Mouse (Mus musculus) forebrain, embryonic 16.5 days (tissue): ENCODE data around the gene Lamb3. TPM values are rescaled to one million over a fixed set of nuclear protein-coding genes. Genes with fewer than 3 reads are reported as not detected.
"Not testable (repeated sequence)": the region's sequence is repeated elsewhere in the genome, so short reads cannot be mapped to it uniquely, and the experiment has no call there.

ENCODE experiments used
- ATAC-seq: fragments of 200-750 bp; cut with Nextera tagmentation; 2 replicates; pipeline ENCODE4 v1.8.0; 2017; ENCODE audit warnings: mild to moderate bottlenecking, moderate library complexity
- H3K27ac ChIP-seq: fragments of 300-500 bp; sonication (generic); 2 replicates; pipeline ENCODE4 v1.5.1; 2014; ENCODE audit warnings: low read length, control low read depth
- H3K27me3 ChIP-seq: fragments of 300-500 bp; sonication (generic); replicated peaks from 2 replicates; pipeline ENCODE4 v1.6.1; 2014; ENCODE audit warnings: low read length; ENCODE audit not compliant: control insufficient read depth, insufficient read depth
- H3K36me3 ChIP-seq: fragments of 300-500 bp; sonication (generic); 2 replicates; pipeline ENCODE4 v1.6.1; 2014; ENCODE audit not compliant: control insufficient read depth, insufficient read depth
- H3K4me1 ChIP-seq: fragments of 300-500 bp; sonication (generic); replicated peaks from 2 replicates; pipeline ENCODE4 v1.6.1; 2014; ENCODE audit warnings: low read length; ENCODE audit not compliant: control insufficient read depth, insufficient read depth
- H3K4me2 ChIP-seq: fragments of 300-500 bp; sonication (generic); 2 replicates; pipeline ENCODE4 v1.6.1; 2014; ENCODE audit warnings: mild to moderate bottlenecking, low read length, control low read depth
- H3K4me3 ChIP-seq: fragments of 300-500 bp; sonication (generic); replicated peaks from 2 replicates; pipeline ENCODE4 v1.5.1; 2014; ENCODE audit warnings: mild to moderate bottlenecking, low read length, control low read depth
- H3K9ac ChIP-seq: fragments of 300-500 bp; sonication (generic); replicated peaks from 2 replicates; pipeline ENCODE4 v1.6.1; 2014; ENCODE audit warnings: low read depth, low read length, control low read depth
- H3K9me3 ChIP-seq: fragments of 300-500 bp; sonication (generic); 2 replicates; pipeline ENCODE4 v1.6.1; 2016; ENCODE audit warnings: low read length; ENCODE audit not compliant: control insufficient read depth
- WGBS: fragments of 180-500 bp; shearing (Covaris S2); extraction: QIAGEN DNeasy Blood & Tissue Kit; methylation state at CpG from one replicate; pipeline ENCODE4 v1.1.7; 2014; 5-methylcytosine and 5-hydroxymethylcytosine counted together
- polyA plus RNA-seq: library from polyadenylated mRNA; unstranded; fragments of >200 nt; fragmentation: Nextera tagmentation; extraction: Ambion mirVana; gene quantifications from 2 replicates; pipeline ENCODE4 v1.2.1, GENCODE M21; 2015

Gene Lamb3
- polyA plus RNA-seq, 1 experiment from 2014 or later, result 0.58 TPM

DNA sequence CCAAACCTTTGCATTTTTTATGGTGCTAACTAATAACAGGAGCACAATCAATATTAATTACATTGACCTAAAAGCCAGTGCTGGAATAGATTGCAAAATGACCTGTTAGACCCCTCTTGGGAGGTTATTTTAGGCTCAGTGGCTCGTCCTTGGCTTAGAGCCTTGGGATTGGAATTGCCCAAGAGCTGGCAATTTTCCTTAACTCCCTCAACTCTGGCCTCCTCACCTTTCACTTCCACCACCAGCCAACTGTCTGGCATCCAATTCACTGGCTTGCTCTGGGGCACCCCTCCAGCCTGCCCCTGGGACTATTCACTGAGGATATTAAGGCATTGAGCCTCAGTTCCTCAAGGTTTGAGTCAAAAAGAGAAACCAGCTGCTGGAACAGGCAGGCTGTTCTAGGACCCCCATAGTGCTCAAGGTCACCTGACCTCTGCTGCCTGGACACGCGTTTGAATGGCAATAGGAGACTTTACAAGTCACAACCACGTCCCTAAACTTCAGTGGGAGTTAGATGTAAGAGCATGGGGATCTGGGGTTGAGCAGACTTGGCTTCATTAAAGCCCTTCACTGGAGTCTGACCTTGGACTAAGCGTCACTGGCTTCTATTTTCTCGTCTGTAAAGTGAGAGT, 71.0 kb downstream of the Lamb3 start:
- Histone ChIP-seq H3K27ac (no peak overlapping the region), H3K4me1 (peaks cover under 1% of the 10 kb centered on the region), H3K27me3 (no peaks in the 10 kb centered on the region), H3K4me2 (no peak overlapping the region), H3K9me3 (no peaks in the 10 kb centered on the region), H3K36me3 (no peaks in the 10 kb centered on the region), H3K4me3 (no peak overlapping the region), H3K9ac (no peak overlapping the region)
- 44% methylated on average over 6 of the region's 6 CpGs for WGBS
- no peak for ATAC-seq

DNA sequence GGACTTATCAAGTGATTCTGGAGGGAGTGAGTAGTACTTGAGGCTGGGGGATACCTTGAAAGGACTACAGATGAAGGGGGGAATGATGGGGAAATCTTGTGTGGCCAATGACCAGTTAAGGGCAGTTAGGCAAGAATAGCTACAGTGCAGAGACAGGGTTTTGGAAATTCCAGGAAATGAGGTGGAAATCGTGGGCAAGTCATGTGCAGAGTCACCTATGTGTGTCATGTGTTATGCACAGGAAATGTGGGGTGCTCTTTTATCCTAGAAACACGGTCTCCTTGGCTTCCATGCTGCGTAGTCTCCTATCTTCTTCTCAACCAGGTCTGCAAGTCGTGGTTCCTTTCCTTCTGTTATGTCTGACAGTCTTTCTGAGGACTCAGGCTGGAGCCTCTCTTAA, 72.0 kb downstream of the Lamb3 start:
- Histone ChIP-seq H3K4me2 (no peak overlapping the region), H3K4me3 (no peak overlapping the region), H3K4me1 (no peaks in the 10 kb centered on the region), H3K27me3 (no peaks in the 10 kb centered on the region), H3K9ac (no peak overlapping the region), H3K36me3 (no peaks in the 10 kb centered on the region), H3K27ac (no peak overlapping the region), H3K9me3 (no peaks in the 10 kb centered on the region)
- ATAC-seq, result no peak
- WGBS, result 90% methylated on average over 4 of the region's 4 CpGs

- Histone ChIP-seq H3K9me3 (no peaks in the 10 kb centered on the region), H3K4me1 (no peaks in the 10 kb centered on the region), H3K27ac (no peak overlapping the region), H3K9ac (no peak overlapping the region), H3K4me2 (no peak overlapping the region), H3K27me3 (no peaks in the 10 kb centered on the region), H3K4me3 (no peak overlapping the region), H3K36me3 (no peaks in the 10 kb centered on the region)
- no peak for ATAC-seq
- 100% methylated on average over 2 of the region's 2 CpGs for WGBS
Measured at GRCm38 (mm10) chr1:193281344-193281743, 73.8 kb downstream of the Lamb3 start.

- Histone ChIP-seq H3K9ac (no peak overlapping the region), H3K27me3 (no peaks in the 10 kb centered on the region), H3K36me3 (no peaks in the 10 kb centered on the region), H3K4me1 (no peaks in the 10 kb centered on the region), H3K4me2 (no peak overlapping the region), H3K27ac (no peak overlapping the region), H3K9me3 (no peaks in the 10 kb centered on the region), H3K4me3 (no peak overlapping the region)
- ATAC-seq, result no peak
- WGBS, result 81% methylated on average over 7 of the region's 7 CpGs
Measured at GRCm38 (mm10) chr1:193284228-193284779, 76.8 kb downstream of the Lamb3 start.

DNA sequence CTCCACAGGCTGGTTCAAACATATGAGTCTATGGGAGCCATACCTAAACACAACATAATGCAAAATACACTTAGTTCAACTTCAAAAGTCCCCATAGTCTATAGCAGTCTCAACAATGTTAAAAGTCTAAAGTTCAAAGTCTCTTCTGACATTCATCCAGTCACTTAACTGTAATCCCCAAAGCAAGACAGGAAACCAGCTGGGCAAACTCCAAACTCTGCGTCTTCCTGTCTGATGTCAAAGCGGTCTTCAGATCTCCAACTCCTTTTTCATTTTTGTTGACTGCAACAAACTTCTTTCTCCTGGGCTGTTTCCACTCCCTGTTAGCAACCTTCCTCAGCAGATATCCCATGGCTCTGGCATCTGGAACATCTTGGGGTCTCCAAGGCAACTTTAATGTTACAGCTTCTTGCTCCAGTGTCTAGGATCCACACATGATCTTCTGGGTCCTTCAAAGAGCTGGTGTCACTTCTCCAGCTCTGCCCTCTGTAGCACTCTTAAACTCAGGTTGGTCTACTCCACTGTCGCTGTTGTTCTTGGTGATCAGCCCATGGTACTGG, 78.3 kb downstream of the Lamb3 start:
- H3K9ac ChIP-seq, H3K36me3 ChIP-seq, H3K4me3 ChIP-seq, H3K27ac ChIP-seq, H3K4me2 ChIP-seq, H3K9me3 ChIP-seq, H3K4me1 ChIP-seq, H3K27me3 ChIP-seq, ATAC-seq: not testable (repeated sequence)
- WGBS, result 99% methylated on average over 3 of the region's 3 CpGs

DNA sequence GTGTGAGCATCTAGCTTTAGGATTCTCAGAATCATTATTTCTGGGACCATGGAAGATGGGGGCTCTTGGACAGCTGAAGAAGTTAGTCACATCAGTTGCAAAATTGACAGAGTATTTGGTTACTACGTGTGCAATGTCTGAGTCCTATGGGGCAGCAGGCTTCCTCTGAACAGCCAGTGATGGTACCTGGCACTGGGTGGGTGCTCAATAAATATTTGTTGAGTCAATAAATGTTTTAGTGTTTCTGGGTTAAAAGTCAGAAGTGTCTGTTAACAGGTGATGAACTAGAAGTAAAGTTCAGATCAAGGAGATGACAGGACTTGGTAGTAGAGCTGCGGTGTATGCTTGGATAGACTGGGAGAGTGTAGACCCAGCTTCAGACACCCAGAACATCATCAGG, 80.1 kb downstream of the Lamb3 start:
- Histone ChIP-seq H3K36me3 (no peaks in the 10 kb centered on the region), H3K4me2 (no peak overlapping the region), H3K4me1 (no peaks in the 10 kb centered on the region), H3K9me3 (no peaks in the 10 kb centered on the region), H3K27me3 (no peaks in the 10 kb centered on the region), H3K4me3 (no peak overlapping the region), H3K9ac (no peak overlapping the region), H3K27ac (no peak overlapping the region)
- 90% methylated on average over 2 of the region's 2 CpGs for WGBS
- no peak for ATAC-seq

GRCm38 (mm10) chr1:193289076-193289475, 81.6 kb downstream of the Lamb3 start:
- Histone ChIP-seq H3K27me3 (no peaks in the 10 kb centered on the region), H3K4me1 (no peaks in the 10 kb centered on the region), H3K9ac (no peak overlapping the region), H3K36me3 (no peaks in the 10 kb centered on the region), H3K4me2 (no peak overlapping the region), H3K9me3 (no peaks in the 10 kb centered on the region), H3K27ac (no peak overlapping the region), H3K4me3 (no peak overlapping the region)
- ATAC-seq, result no peak
- 93% methylated on average over 3 of the region's 3 CpGs for WGBS

GRCm38 (mm10) chr1:193289914-193290313, 82.4 kb downstream of the Lamb3 start:
- no peak overlapping the region for H3K4me2 ChIP-seq
- H3K27me3 ChIP-seq, result no peaks in the 10 kb centered on the region
- H3K4me1 ChIP-seq, result no peaks in the 10 kb centered on the region
- H3K9ac ChIP-seq, result no peak overlapping the region
- no peaks in the 10 kb centered on the region for H3K9me3 ChIP-seq
- no peak for ATAC-seq
- no peaks in the 10 kb centered on the region for H3K36me3 ChIP-seq
- 94% methylated on average over 5 of the region's 5 CpGs for WGBS
- H3K27ac ChIP-seq, result no peak overlapping the region
- H3K4me3 ChIP-seq, result no peak overlapping the region

- H3K4me3 ChIP-seq, result no peak overlapping the region
- no peaks in the 10 kb centered on the region for H3K9me3 ChIP-seq
- H3K4me1 ChIP-seq, result no peaks in the 10 kb centered on the region
- no peaks in the 10 kb centered on the region for H3K27me3 ChIP-seq
- H3K27ac ChIP-seq, result no peak overlapping the region
- no peak for ATAC-seq
- no peak overlapping the region for H3K4me2 ChIP-seq
- H3K9ac ChIP-seq, result no peak overlapping the region
- H3K36me3 ChIP-seq, result no peaks in the 10 kb centered on the region
Measured at GRCm38 (mm10) chr1:193290686-193291085, 83.2 kb downstream of the Lamb3 start.
